Mouse (Mus musculus) spleen, adult 2 months (tissue): ENCODE results near the gene Zbtb20.

ENCODE experiments used
- CTCF ChIP-seq: fragments of 200-500 bp; IDR thresholded peaks from 2 replicates; pipeline ENCODE4 v1.5.1; 2011; ENCODE audit warnings: mild to moderate bottlenecking, inconsistent platforms; ENCODE audit not compliant: insufficient read depth, insufficient read length, insufficient replicate concordance; ENCODE audit errors: extremely low read depth
- POLR2A ChIP-seq: fragments of 200-500 bp; IDR thresholded peaks from 2 replicates; pipeline ENCODE4 v1.6.1; 2011; ENCODE audit warnings: low read depth, low read length, inconsistent platforms

- no peak for TF ChIP-seq CTCF
- TF ChIP-seq POLR2A, result no peak
These were observed 534.9 kb downstream of the Zbtb20 start for GRCm38 (mm10) chr16:43410613-43410974.
